Mouse (Mus musculus) T-cell, adult 2 months (primary cell): Measurements from ENCODE around the gene Gm20390.
"Not testable (repeated sequence)": the region's sequence is repeated elsewhere in the genome, so short reads cannot be mapped to it uniquely, and the experiment has no call there.

Experiments
- DNase-seq: peaks from one replicate; pipeline ENCODE4 v3.0.0; 2022; ENCODE audit warnings: low spot score

Gm20390 gene

DNA sequence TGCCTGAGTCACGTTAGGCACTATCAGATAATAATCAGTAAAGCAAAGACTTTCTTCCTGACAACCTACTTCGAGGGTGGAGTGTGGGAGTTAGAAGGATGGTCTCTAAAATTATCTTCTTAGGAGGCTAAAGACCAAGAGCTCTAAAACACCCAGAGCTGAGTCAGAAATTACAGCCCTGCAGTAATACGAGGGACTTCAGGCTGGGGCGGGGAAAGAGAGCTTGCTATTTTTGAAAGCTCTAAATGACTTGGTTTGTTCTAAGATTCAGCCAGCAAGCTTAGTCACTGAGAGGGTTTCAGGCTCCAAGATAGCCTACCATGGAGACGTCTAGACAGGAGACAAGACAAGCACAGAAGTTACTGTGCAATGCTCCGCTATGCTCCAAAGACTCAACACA, 2.7 kb downstream of the Gm20390 start:
- DNase-seq, result no peak

DNA sequence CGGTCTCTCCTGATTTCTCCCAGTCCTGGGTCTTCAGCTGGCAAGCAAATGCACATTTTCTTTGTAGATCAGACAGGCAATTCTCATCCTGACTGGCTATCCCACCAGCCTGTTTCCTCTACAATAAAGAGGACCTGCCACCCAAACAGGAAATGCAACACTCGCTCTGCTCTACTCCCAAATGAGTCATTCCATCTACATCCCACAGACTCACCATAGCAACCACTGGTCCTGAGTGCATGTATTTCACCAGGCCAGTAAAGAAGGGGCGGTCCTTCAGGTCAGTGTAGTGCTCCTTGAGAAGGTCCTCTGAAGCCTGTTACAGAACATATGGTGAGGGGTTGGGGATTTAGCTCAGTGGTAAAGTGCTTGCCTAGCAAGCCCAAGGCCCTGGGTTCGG, 5.1 kb downstream of the Gm20390 start:
- DNase-seq, result no peak

DNA sequence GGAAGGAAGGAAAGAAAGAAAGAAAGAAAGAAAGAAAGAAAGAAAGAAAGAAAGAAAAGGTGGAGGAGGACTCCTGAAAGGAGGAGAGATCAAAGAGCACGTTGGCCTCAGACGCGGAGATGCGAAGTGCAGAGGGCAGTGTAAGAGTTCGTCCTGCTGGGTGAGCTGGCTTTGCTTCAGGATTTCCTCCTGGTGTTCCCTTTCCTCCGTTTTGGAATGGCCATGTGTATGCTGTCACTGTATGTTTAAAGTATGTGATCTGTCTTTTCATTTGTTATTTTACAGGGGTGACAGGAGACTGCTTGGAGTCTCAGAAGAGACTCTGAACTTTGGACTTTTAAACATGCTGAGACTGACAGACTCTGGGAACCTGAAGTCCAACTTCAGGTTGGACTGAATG, 6.6 kb downstream of the Gm20390 start:
- DNase-seq, result no peak

DNA sequence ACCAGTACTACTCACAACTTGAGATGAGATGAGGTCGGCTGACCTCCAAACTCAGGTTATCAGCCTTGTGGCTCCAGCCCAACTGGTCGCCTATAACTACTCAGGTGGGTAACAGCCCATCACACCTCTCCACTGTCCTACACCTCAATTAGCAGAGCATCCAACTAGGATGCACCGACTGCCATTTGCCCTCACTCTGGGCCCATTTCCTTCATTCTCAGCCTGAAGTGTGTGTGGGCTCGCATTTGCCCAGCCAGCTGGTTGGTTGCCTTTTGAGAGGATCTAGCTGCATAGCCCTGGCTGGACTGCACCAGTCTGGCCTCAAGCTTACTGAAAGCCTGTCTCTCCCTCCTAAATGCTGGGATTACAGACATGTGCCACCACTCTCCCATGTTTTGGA, 10.3 kb downstream of the Gm20390 start:
- DNase-seq, result no peak

DNA sequence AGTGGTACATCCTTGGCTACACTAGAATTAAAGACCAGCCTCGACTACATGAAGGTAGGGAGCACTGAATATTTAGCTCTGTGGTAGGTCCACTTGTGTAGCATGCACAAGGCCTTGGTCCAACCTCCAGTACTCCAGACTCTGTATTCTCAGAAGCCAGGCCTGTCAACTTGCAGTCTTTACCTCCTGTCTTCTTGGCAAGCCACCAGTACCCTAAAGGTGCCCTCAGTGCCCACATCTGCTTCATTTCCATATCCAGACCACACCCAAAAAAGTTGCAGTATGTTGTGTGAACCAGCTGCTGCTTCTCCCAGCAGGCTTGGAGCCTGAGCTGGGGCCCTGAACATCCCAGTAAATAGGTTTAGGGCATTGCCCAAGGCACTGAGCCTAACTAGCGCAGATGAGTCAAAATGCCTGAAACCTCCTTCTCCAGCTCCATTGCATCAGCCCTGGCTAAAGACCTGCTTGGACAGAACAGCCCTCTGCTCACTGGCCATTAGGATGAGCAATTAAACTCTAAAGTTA, 11.0 kb downstream of the Gm20390 start:
- DNase-seq, result no peak

DNA sequence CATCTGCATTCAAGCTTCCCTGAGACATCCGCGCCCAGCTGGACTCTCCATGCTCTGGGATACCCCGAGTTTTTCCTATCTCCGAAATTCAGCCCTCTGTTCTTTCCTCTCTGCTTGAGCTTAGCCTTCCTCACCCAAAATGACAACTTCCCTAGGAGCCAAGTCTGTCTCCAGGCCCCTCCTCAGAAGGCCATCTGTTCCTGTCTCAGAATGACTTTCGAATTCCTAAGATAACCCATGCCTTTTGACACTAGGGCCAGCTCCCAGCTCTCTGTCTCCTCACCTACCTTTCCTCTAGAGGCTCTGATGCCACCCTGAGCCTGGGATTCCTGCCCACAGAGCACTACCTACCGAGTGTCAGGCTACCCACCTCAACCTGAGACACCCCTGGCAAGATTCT, 11.9 kb downstream of the Gm20390 start, which contains the start of gene Nme2:
TSS of gene Nme2 (minus strand) at position 101 of the 400 bp plus-strand sequence.
- DNase-seq, result no peak

DNA sequence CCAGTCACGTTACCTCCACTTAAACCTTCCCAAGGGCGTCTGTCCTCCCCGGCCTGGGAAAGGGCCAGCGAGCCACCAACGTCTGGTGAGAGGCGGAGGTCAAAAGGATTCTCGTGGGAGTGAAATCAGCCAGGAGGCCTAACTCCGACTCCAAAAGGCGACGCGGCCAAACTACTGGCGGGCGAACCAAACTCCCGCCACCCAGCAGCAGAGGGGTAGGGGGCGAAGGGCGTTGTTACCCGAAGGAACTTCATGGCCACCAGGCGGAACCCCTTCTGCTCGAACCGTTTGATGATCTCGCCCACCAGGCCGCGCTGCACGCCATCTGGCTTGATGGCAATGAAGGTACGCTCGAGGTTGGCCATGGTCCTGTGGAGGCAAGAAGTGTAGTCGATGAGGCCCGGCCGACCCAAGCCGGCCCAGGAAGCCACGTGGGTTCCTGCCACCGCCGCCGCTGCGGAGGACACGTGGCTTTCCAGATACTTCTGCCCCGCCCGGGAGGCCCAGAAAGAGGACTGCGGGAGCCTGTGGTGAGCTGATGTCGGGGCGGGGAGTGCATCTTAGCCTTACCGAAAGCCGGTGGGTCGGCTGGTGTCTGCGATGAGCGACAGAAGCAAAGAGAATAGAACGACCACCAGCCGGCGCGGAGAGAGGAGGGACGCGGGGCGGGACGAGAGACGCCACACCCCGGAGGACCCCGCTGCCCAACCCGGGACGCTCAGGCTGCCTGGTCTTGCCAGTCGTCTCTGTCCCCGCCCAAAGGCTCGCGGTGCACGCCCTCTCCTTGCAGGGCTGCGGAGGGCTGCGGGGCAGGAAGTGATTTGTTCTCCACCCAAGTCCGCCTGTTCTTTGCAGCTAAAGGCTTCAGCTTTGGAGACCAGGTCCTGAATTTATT, 12.6 kb downstream of the Gm20390 start:
- DNase-seq, result peak; percentile 94

DNA sequence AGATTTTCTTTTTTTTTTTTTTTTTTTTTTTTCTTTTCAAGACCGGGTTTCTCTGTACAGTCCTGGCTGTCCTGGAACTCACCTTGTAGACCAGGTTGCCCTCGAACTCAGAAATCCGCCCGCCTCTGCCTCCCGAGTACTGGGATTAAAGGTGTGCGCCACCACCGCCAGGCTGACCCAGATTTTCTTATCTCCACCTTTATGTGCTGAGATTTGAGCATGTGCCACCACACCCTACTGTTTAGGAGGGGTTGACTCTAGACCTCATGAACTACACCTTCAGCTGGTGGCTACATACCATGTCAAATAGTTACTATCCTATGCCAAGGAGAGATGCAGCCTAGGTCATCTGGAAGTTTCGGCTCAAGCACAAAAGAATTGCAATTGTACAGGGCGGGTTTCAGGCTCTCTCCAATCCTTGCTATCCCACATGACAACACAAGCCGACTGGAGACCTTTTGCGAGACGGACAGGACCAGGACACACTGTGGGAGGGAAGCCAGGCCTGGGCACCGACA, 13.3 kb downstream of the Gm20390 start:
- no peak for DNase-seq

DNA sequence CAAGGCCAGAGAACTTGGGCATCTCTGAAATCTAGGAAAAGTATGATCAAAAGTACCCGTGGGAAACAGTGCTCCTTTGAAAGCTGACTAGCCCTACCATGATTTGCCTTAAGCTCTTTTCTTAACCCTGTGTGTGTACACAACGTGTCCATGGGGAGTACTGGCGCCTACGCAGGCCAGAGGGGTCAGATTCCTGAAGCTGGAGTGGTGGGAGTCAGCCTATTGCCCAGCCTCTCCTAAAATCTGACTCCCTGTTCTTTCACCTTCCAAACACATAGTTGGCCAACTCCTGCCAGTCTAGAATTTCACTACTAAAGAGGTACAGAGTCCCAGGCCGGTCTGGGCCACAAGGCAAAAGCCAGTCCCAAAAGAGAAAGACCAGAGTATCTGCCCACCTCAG, 15.7 kb downstream of the Gm20390 start:
- no peak for DNase-seq

DNA sequence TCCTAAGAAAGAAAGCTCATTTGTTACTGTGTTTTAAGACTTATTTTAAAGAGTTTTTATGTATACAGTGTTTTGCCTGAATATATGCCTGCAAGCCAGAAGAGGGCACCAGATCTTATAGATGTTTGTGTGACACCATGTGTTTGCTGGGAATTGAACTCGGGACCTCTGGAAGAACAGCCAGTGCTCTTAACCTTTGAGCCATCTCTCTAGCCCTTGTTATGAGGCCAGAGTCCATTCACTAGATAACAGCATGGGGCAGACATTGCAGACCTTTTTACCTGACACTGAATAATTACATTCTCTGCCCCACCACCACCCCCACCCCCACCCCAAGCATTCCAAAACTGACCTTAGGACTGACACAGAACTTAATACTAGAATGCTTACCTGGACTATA, 18.0 kb downstream of the Gm20390 start:
- DNase-seq, result no peak

DNA sequence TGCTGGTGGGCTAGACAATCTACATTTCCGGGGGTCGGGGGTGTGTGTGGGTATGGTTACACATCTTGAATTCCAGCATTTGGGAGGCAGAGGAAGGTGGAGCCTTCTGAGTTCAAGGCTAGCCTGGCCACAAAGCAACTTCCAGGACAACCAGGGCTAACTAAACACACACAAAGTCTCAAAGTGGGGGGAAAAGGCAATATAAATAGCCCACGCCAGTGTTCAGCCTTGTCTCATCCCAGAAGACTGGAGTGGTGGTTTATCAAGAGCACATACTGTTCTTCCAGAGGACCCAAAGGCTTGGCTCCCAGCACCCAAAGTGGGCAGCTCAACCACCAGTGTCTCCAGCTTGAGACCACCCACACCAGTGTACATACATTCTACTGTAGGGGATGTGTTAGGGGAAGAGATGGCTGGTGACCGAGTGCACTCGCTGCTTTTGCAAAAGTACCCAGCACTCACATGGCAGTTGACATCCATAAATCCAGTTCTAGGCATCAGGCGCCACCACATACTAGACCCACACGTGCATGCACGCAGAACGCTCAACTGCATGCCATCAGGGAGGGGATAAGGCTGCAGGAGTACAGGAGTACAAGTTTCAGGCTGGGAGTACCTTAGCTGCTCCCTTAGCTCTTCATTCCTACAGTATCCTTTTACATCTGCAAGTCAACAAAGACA, 19.1 kb downstream of the Gm20390 start:
- DNase-seq, result no peak

DNA sequence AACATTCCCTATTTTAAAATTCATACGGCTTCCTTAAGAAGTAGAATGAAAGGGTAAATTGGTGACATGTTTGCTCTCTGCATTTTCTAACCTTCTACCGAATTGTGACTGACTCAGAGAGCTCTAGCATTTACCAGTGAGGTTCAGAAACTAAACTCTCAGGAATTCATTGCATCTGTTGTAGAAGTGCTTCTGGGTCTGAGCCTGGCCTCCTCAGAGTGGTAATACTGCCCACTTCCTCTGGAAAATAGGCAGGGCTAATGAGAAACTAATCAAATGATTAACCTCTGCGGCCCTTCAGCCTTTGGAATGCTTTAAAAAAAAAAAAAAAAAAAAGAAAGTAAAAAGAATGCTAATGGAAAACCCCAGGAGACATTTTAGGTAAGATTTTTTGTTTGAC, 23.1 kb downstream of the Gm20390 start:
- no peak for DNase-seq

DNA sequence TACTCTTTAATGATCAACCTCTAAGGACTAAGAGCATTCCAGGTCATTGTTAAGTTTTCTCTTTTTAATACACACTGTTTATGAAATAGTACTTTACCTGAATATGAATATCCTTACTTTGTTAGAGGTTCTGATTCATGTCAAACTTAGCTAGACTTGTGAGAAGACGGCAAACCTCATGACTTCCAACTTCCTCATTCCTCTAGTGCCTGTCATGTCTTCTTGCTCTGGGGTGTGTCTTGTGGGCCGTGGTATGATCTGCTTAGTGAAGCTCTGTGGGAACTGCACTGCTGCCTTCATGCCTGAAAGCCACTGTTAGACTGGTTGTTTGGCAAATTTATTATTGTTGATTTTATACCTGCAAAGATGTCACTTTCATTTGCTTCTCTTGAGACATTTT, 27.2 kb downstream of the Gm20390 start:
- no peak for DNase-seq

DNA sequence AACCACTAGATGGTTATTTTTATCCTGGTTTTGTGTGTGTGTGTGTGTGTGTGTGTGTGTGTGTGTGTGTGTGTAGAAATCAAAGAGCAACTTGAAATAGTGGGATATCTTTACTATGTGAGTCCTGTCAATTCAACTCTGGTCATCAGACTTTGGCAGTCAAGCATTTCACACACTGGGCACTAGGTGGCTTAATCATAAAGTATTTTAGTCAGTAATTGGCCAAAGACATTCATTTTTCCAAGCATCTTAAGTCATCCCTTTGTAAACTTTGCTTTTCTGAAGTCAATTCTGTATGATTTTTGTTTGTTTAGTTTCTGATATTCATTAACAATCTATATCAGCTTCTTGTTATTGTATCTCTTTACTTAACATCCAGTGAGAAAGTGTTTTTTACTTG, 39.0 kb downstream of the Gm20390 start:
- DNase-seq, result no peak

DNA sequence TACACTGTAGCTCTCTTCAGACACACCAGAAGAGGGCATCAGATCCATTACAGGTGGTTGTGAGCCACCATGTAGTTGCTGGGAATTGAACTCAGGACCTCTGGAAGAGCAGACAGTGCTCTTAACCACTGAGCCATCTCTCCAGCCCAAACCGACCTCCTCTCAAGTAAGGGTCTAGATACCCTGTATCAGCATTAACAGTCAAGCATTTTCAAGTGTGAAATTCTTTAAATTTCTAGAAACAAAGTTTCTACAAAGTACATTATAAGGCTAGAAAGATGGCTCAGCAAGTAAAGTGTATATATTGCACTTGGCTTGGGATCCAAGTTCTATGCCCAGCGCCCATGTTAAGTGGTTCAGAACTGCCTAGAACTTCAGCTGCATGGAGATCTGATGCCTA, 53.1 kb downstream of the Gm20390 start:
- DNase-seq, result not testable (repeated sequence)

DNA sequence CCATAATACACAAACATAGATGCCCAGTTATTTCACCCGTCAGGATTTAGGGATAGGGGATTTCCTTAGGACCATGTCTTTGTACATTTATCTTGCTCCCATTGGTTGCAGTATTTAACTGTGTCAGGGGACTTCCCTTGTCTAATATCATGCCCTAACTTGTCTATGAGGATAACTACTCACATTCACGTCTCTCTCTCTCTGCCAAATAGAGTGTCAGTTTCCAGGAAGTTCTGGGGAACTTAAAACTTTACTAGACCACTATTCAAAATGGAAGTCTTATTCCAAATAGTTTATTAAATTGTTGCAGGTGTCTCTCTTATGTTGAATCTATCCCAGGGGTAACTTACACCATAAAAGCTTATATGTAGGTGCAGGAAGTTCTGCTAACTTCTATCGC, 56.5 kb downstream of the Gm20390 start:
- DNase-seq, result no peak

DNA sequence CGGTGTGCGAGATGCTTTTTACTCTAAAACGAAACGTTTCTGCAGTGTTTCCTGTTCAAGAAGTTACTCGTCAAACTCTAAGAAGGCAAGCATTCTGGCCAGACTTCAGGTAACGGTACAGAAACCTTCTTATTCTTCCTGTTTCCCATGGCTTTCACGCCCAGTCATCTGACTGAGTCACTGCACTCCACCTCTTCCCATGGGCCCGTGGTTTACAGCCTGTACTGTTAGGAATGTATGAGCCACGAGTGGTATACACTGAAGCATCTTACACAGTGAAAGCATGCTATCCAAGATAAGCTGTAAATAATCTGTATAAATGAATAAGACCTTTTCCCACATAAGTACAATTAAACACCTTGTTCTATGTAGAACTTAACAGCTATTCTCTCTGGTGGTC, 59.3 kb downstream of the Gm20390 start:
- no peak for DNase-seq

DNA sequence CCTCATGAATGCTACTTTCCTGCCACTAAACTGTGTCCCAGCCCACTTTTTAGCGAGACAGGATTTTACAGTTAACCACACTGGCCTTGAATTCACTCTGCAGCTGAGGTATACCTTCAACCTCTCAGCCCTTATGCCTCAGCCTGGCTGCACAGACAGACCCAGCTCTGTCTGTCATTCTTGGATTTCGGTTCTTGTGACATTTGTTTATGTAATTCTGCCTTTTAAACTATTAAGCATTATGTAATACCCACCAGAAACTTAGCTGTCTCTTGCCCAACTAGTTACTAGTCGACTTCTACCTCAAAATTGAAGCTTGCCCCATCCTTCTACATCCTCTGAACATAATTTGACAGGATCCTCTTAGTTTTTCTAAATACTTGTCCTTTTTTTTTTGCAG, 60.3 kb downstream of the Gm20390 start:
- DNase-seq, result no peak

DNA sequence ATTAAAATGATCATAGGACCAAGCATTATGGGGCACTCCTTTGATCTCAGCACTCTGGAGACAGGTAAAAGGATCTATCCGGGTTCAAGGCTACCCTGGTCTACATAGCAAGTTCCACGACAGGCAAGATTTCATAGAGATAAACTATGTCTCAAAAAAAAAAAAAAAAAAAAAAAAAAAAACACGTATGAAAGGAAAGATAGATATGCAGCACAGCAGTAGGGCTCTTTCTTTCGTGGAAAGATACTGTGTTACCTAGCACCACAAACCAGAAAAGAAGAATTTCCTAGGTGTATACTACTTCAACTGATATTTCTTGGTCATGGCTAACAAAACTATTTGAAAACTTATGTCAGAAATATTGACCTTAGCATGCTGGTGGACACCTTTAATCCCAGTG, 61.3 kb downstream of the Gm20390 start:
- DNase-seq, result no peak
